Mouse (Mus musculus): ENCODE data around the gene Apba3. TPM values are rescaled to one million over a fixed set of nuclear protein-coding genes. Genes with fewer than 3 reads are reported as not detected.

The Apba3 gene
- polyA plus RNA-seq, 1 experiment from 2014 or later, result 46.1 TPM

DNA sequence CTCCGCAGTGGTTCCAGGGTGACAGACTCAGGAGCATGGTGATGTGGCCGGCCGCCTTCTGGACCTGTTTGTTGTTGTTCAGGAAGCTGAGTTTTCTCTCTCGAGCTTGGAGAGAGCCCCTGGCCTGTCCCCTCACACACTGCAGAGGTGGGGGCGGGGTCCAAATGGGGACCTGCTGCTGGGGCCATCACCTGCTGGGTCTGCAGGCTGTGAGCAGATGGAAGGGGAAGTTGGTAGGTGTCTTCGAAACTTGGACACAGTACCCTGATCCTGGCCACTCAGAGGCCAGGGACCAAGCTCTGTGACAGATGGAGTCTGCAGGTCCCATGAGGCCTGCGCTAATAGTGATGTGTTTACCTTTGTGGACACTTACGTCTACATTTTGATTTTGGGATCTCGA is 34.6 kb downstream of the Apba3 start:
- Histone ChIP-seq H3K9ac (peak overlapping the region; percentile 37; the same call in 1 of the 2 replicates), H3K4me3 (no peak overlapping the region), H3K27me3 (replicated peaks) (no peaks in the 10 kb centered on the region), H3K4me2 (no peak overlapping the region), H3K27ac (ENCODE audit: poor library complexity, severe bottlenecking) (no peak overlapping the region), H3K9me3 (replicated peaks) (no peaks in the 10 kb centered on the region), H3K4me1 (replicated peaks) (peaks cover 77% of the 10 kb centered on the region), H3K36me3 (peaks cover 11% of the 10 kb centered on the region)
- ATAC-seq (ENCODE audit: insufficient number of reproducible peaks, low FRiP score), result no peak
- 81% methylated on average over 9 of the region's 9 CpGs for WGBS

DNA sequence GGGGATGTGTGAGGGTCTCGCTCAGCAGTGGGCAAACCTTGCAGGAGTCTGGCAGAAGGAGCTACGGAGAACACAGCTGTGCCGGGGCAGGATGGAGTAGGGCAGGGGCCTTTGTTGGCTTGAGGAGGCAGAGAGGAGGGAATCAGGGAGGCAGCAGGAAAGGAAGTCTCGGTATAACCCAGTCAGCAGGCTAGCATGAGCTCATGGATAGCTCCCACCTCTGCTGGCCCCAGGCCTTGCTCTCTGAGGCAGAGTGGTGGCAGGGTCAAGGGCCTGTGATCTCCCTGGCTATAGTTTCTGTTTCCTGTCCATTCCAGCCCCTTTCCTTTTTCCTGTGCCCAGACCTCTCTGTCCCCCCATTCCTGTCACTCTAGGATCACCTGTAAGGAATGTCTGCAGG is 35.5 kb downstream of the Apba3 start:
- Histone ChIP-seq H3K9me3 (replicated peaks) (no peaks in the 10 kb centered on the region), H3K27me3 (replicated peaks) (no peaks in the 10 kb centered on the region), H3K27ac (ENCODE audit: poor library complexity, severe bottlenecking) (peak overlapping the region; percentile 65), H3K4me3 (no peak overlapping the region), H3K4me2 (peak overlapping the region; percentile 41), H3K9ac (peak overlapping the region; percentile 53), H3K4me1 (replicated peaks) (peaks cover 75% of the 10 kb centered on the region), H3K36me3 (peaks cover 21% of the 10 kb centered on the region)
- ATAC-seq (ENCODE audit: insufficient number of reproducible peaks, low FRiP score), result 0 out of 2 replicates have a peak, but pooled peaks have one; percentile 22
- WGBS, result 60% methylated on average over 4 of the region's 4 CpGs

DNA sequence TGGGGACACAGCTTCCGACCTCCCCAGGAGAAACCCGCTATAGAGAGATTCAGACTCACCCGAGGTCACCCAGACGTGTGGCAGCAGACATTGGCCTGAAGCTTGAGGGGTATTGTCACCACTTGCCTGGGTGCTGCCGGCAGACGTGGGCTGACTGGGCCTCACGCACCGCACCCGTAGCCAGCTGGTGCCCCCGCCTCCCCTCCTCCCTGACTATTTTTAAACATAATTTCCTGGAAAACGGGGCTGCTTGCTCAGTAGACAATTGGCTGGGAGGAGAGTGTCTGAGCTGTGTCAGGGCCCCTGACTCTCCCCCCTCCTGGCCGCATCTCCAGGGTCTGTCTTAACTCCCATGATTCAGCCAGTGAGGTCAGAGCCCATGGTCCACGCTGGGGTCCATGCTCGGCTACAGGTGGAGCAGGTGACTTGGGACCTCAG is 36.0 kb downstream of the Apba3 start:
- Histone ChIP-seq H3K27ac (ENCODE audit: poor library complexity, severe bottlenecking) (peak overlapping the region; percentile 65), H3K4me1 (replicated peaks) (peaks cover 70% of the 10 kb centered on the region), H3K9me3 (replicated peaks) (no peaks in the 10 kb centered on the region), H3K36me3 (peaks cover 26% of the 10 kb centered on the region), H3K4me2 (peak overlapping the region; percentile 41), H3K4me3 (no peak overlapping the region), H3K27me3 (replicated peaks) (no peaks in the 10 kb centered on the region), H3K9ac (peak overlapping the region; percentile 53)
- peak; percentile 49 for ATAC-seq (ENCODE audit: insufficient number of reproducible peaks, low FRiP score)
- WGBS, result 19% methylated on average over 14 of the region's 14 CpGs

DNA sequence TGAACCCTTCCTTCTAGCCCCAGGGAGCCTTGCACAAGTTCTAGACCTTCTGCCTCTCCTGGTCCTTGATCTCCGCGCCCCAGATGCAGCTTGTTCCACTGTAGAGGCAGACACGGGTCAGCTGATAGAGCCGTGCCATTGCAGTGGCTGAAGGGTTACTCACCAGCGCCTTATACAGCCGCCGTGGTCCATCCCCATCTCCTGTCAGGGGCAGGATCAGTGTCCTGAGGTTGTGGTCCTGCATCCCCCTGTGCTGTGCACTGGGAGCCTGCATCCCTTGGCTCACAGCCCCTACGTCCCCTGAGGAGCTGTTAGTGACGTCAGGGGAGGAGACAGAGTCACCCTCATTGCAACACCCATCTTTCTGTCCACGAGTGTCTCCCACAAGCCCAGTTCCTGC is 36.5 kb downstream of the Apba3 start:
- Histone ChIP-seq H3K36me3 (peaks cover 30% of the 10 kb centered on the region), H3K4me1 (replicated peaks) (peaks cover 66% of the 10 kb centered on the region), H3K27ac (ENCODE audit: poor library complexity, severe bottlenecking) (peak overlapping the region; percentile 65), H3K4me2 (peak overlapping the region; percentile 41), H3K27me3 (replicated peaks) (no peaks in the 10 kb centered on the region), H3K9ac (peak overlapping the region; percentile 53), H3K9me3 (replicated peaks) (no peaks in the 10 kb centered on the region), H3K4me3 (no peak overlapping the region)
- WGBS, result 49% methylated on average over 10 of the region's 10 CpGs
- ATAC-seq (ENCODE audit: insufficient number of reproducible peaks, low FRiP score), result no peak; the same call in 1 of the 2 replicates

DNA sequence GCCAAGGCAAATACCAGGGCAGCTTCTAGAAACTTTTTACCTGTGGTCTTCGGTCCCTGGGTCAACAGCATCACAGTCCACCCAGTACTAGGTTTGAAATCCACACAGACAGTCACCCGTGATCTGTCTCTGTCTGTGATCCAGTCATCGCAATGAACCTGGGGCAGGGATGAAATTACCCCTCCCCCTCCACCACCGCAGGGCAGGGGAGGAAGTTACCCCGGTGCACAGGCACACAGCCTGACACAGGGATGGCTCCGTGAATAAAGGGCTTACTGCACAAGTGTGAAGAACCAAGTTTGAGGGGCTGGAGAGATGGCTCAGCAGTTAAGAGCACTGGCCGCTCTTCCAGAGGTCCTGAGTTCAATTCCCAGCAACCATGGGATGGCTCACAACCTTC is 37.0 kb downstream of the Apba3 start:
- 0 out of 2 replicates have a peak overlapping the region, but pooled peaks have one; percentile 28 for H3K9ac ChIP-seq

DNA sequence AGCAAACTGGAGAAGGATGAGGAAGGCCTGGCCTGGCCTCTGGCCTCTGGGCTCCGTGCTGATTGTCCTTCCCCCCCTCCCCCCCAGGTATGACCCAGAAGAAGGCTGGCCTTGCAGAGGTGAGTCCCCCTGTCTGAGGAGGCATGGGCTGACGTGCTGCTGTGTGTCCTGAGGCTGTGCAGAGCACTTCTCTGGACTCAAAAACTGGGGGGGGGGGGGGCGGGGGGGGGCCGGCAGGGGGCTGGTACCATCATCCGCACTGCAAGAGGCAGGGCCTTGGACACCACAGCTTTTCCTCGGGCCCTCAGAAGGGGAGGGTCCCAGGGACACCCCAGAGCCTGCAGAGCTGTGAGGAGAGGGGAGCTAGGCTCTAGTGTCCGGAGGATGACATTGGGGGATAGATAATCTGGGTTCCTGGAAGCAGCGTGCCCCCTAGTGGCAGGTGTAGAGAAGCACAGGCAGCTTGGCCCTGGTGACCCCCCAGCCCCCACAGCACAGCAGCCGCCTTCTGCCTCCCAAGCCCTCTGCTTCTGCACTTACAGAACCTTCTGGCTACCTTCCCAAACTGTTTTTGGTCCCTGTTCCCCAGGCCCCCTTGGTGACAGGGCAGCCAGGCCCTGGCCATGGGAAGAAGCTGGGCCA is 38.0 kb downstream of the Apba3 start:
- Histone ChIP-seq H3K4me1 (replicated peaks) (peaks cover 51% of the 10 kb centered on the region), H3K9ac (0 out of 2 replicates have a peak overlapping the region, but pooled peaks have one; percentile 24), H3K4me3 (no peak overlapping the region), H3K36me3 (peaks cover 45% of the 10 kb centered on the region), H3K27me3 (replicated peaks) (no peaks in the 10 kb centered on the region), H3K27ac (ENCODE audit: poor library complexity, severe bottlenecking) (no peak overlapping the region), H3K9me3 (replicated peaks) (no peaks in the 10 kb centered on the region), H3K4me2 (peak overlapping the region; percentile 32; the same call in 1 of the 2 replicates)
- WGBS, result 24% methylated on average over 8 of the region's 9 CpGs
- ATAC-seq (ENCODE audit: insufficient number of reproducible peaks, low FRiP score), result no peak

More for the DNA sequence above, 37.0 kb downstream of the Apba3 start:
- Histone ChIP-seq H3K4me1 (replicated peaks) (peaks cover 61% of the 10 kb centered on the region), H3K27me3 (replicated peaks) (no peaks in the 10 kb centered on the region), H3K9me3 (replicated peaks) (no peaks in the 10 kb centered on the region), H3K36me3 (peaks cover 36% of the 10 kb centered on the region), H3K27ac (ENCODE audit: poor library complexity, severe bottlenecking) (no peak overlapping the region), H3K4me3 (no peak overlapping the region), H3K4me2 (no peak overlapping the region)
- no peak for ATAC-seq (ENCODE audit: insufficient number of reproducible peaks, low FRiP score)
- WGBS, result 66% methylated on average over 7 of the region's 7 CpGs

DNA sequence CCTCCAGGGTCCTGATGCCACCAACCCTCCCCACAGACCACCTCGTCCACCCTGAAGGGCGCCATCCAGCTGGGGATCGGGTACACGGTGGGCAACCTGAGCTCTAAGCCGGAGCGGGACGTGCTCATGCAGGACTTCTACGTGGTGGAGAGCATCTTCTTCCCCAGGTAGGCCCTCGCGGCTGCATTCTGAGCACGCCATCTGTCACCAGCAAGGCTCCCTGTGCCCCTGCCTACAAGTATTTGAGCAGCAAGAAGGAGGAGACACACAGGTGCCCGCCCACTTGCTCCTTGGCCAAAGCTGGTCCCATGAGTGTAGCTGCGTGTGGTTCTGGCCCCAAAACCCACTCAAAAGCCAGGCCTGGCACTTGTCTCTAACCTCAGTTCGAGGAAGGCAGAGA is 38.9 kb downstream of the Apba3 start:
- no peak overlapping the region for H3K4me3 ChIP-seq
- ATAC-seq (ENCODE audit: insufficient number of reproducible peaks, low FRiP score), result no peak
- no peak overlapping the region for H3K9ac ChIP-seq
- no peak overlapping the region for H3K27ac ChIP-seq (ENCODE audit: poor library complexity, severe bottlenecking)
- no peak overlapping the region for H3K4me2 ChIP-seq
- H3K27me3 ChIP-seq (replicated peaks), result no peaks in the 10 kb centered on the region
- H3K9me3 ChIP-seq (replicated peaks), result no peaks in the 10 kb centered on the region
- peaks cover 55% of the 10 kb centered on the region for H3K36me3 ChIP-seq
- 90% methylated on average over 14 of the region's 14 CpGs for WGBS
- H3K4me1 ChIP-seq (replicated peaks), result peaks cover 42% of the 10 kb centered on the region

DNA sequence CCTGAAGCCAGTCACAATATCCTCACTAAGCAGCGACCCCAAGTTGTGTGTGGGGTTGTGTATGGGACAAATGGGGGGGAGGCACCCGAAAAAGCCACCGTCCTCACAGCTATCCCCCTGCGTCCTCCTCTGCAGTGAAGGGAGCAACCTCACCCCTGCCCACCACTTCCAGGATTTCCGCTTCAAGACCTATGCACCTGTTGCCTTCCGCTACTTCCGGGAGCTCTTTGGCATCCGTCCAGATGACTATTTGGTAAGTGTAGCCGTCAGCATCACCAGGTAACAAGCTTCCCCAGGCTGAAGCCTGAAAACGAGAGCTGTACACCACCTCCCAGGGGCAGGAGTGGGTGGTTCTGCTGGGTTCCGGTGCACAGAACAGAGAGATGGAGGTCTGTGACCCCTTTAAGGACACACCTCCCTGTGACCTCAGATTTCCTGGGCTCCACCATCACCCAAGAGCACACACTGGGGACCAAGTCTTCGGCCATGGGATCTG is 39.5 kb downstream of the Apba3 start:
- Histone ChIP-seq H3K4me2 (no peak overlapping the region), H3K9ac (no peak overlapping the region), H3K4me1 (replicated peaks) (peaks cover 36% of the 10 kb centered on the region), H3K36me3 (peaks cover 60% of the 10 kb centered on the region), H3K27ac (ENCODE audit: poor library complexity, severe bottlenecking) (no peak overlapping the region), H3K4me3 (no peak overlapping the region), H3K9me3 (replicated peaks) (no peaks in the 10 kb centered on the region), H3K27me3 (replicated peaks) (no peaks in the 10 kb centered on the region)
- 92% methylated on average over 12 of the region's 12 CpGs for WGBS
- no peak for ATAC-seq (ENCODE audit: insufficient number of reproducible peaks, low FRiP score)

DNA sequence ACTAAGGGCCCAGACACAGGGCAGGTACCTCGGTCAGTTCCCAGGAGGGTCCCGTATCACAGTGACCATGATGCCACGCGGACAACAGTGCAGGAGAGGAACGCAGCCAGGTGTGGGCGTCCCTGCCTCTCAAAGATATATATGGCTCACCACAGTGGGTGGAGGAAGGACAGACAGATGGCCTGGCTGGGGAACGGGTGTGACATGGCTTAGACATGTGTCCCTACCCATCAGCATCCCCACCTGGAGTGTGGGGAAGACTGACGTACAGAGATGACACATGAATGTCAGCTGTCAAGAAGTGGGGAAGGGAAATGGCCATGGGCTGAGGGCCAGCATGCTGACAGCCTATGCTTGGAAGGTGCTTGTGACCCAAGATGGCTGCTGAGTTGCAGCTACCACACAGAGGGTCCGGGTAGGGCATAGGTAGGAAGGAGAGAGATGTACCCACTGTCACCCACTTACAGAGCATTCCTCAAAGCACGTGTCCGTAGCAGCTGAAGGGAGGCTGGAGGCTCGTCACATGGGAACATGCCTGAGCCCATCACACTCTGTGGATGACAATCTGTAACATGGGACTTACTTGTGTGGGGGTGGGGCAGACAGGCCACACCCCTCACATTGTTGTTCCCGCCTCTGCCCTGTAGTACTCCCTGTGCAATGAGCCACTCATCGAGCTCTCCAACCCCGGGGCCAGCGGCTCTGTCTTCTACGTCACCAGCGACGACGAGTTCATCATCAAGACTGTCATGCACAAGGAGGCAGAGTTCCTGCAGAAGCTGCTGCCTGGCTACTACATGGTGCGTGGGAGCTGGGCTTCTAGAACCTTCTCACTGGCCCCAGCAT is 40.3 kb downstream of the Apba3 start:
- Histone ChIP-seq H3K4me1 (replicated peaks) (peaks cover 29% of the 10 kb centered on the region), H3K9ac (no peak overlapping the region), H3K27ac (ENCODE audit: poor library complexity, severe bottlenecking) (no peak overlapping the region), H3K4me3 (no peak overlapping the region), H3K9me3 (replicated peaks) (no peaks in the 10 kb centered on the region), H3K4me2 (no peak overlapping the region), H3K27me3 (replicated peaks) (no peaks in the 10 kb centered on the region), H3K36me3 (peaks cover 69% of the 10 kb centered on the region)
- ATAC-seq (ENCODE audit: insufficient number of reproducible peaks, low FRiP score), result no peak
- 91% methylated on average over 21 of the region's 21 CpGs for WGBS

DNA sequence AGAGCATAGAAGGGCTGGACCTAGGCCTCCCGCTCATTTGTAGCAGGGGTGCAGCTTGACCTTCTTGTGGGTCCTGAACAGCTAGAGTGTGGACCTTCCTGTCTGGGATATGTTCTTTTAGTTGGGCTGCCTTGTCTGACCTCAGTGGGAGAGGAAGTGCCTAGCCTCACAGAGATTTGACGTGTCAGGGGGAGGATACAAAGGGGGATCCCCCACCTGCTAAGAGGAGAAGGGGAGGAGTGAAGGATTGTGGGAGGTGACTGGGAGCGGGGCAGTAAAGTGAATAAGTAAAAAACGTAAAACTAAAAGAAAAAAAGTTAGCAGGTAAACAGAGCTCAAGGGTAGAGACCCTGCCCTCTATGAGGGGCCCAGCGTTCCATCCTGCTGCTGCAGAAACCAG is 42.8 kb downstream of the Apba3 start:
- H3K27me3 ChIP-seq (replicated peaks), result no peaks in the 10 kb centered on the region
- peaks cover 94% of the 10 kb centered on the region for H3K36me3 ChIP-seq
- no peak overlapping the region for H3K4me2 ChIP-seq
- no peak overlapping the region for H3K4me3 ChIP-seq
- H3K4me1 ChIP-seq (replicated peaks), result peaks cover 7% of the 10 kb centered on the region
- H3K9me3 ChIP-seq (replicated peaks), result no peaks in the 10 kb centered on the region
- ATAC-seq (ENCODE audit: insufficient number of reproducible peaks, low FRiP score), result no peak
- 88% methylated on average over 5 of the region's 5 CpGs for WGBS
- H3K9ac ChIP-seq, result no peak overlapping the region
- H3K27ac ChIP-seq (ENCODE audit: poor library complexity, severe bottlenecking), result no peak overlapping the region

DNA sequence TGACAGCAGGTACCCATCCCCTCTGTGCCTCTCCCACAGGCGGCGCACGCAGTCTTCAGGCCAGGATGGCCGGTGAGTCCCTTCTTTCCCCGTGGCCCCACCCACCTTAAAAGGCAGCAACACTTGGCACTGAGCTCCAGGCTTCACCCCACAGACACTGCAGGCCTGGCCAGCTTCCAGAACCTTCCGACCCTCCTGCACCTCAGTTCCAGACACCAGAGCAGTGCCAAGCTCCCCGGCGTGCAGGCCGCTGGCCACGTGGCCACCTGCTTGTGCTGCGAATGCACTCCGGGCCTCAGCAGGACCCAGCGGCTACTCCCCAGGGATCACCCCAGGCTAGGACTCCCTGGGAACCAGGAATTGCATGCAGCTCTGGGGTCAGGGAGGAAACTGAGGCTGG is 46.8 kb downstream of the Apba3 start:
- Histone ChIP-seq H3K4me3 (no peak overlapping the region), H3K4me2 (no peak overlapping the region), H3K4me1 (replicated peaks) (peaks cover 25% of the 10 kb centered on the region), H3K27me3 (replicated peaks) (no peaks in the 10 kb centered on the region), H3K36me3 (peaks cover 86% of the 10 kb centered on the region), H3K9me3 (replicated peaks) (no peaks in the 10 kb centered on the region), H3K9ac (no peak overlapping the region), H3K27ac (ENCODE audit: poor library complexity, severe bottlenecking) (no peak overlapping the region)
- no peak for ATAC-seq (ENCODE audit: insufficient number of reproducible peaks, low FRiP score)
- 94% methylated on average over 13 of the region's 13 CpGs for WGBS
